Mouse (Mus musculus) MEL (cell line): Measurements from ENCODE around the gene Vmn1r181. TPM values are rescaled to one million over a fixed set of nuclear protein-coding genes. Genes with fewer than 3 reads are reported as not detected.
"Not testable (repeated sequence)": the region's sequence is repeated elsewhere in the genome, so short reads cannot be mapped to it uniquely, and the experiment has no call there.

Experiments used
- DNase-seq: peaks from one replicate; pipeline ENCODE4 v3.0.0; 2011; ENCODE audit warnings: low read depth, low spot score
- H3K27ac ChIP-seq: 2 replicates; pipeline ENCODE4 v1.5.1; 2012; ENCODE audit warnings: low read depth, mild to moderate bottlenecking, control low read depth, low read length, moderate library complexity; ENCODE audit not compliant: control insufficient read depth
- H3K27me3 ChIP-seq, 2 experiments: fragments of 150-350 bp in 1 of 2; sonication (generic) in 1 of 2; 2 replicates each; pipeline ENCODE4 v1.6.1; 2012; ENCODE audit warnings: low read length in 2 of 2, mild to moderate bottlenecking in 2 of 2, improper control_type of control experiment in 1 of 2, moderate library complexity in 1 of 2; ENCODE audit not compliant: insufficient read depth in 2 of 2, control insufficient read depth in 1 of 2
- H3K36me3 ChIP-seq, 2 experiments: 2 replicates each; pipeline ENCODE4 v1.6.1; 2012 to 2014; ENCODE audit warnings: low read length in 2 of 2, improper control_type of control experiment in 1 of 2, inconsistent platforms in 1 of 2, mild to moderate bottlenecking in 1 of 2; ENCODE audit not compliant: insufficient read depth in 2 of 2, control insufficient read depth in 1 of 2
- H3K4me1 ChIP-seq, 2 experiments: fragments of 150-350 bp in 1 of 2; sonication (generic) in 1 of 2; 2 replicates each; pipeline ENCODE4 v1.6.1; 2012; ENCODE audit warnings: low read length in 2 of 2, improper control_type of control experiment in 1 of 2, mild to moderate bottlenecking in 1 of 2; ENCODE audit not compliant: insufficient read depth in 2 of 2, control insufficient read depth in 1 of 2
- H3K4me3 ChIP-seq, 2 experiments: fragments of 150-350 bp in 1 of 2; sonication (generic) in 1 of 2; 2 replicates each; pipeline ENCODE4 v1.5.1; 2012; ENCODE audit warnings: low read depth in 2 of 2, low read length in 2 of 2, mild to moderate bottlenecking in 2 of 2, moderate library complexity in 2 of 2, control low read depth in 1 of 2, improper control_type of control experiment in 1 of 2; ENCODE audit not compliant: control insufficient read depth in 1 of 2, insufficient read depth in 1 of 2
- H3K79me2 ChIP-seq: 2 replicates; pipeline ENCODE4 v1.6.1; 2012; ENCODE audit warnings: mild to moderate bottlenecking, low read length, moderate library complexity; ENCODE audit not compliant: control insufficient read depth, poor library complexity, insufficient read depth
- H3K9ac ChIP-seq: 2 replicates; pipeline ENCODE4 v1.6.1; 2012; ENCODE audit warnings: low read depth, mild to moderate bottlenecking, control low read depth, low read length, moderate library complexity; ENCODE audit not compliant: control insufficient read depth, poor library complexity, severe bottlenecking
- H3K9me3 ChIP-seq: fragments of 150-350 bp; sonication (generic); replicated peaks from 2 replicates; pipeline ENCODE4 v1.6.1; 2012; ENCODE audit warnings: mild to moderate bottlenecking, low read length, improper control_type of control experiment, moderate library complexity; ENCODE audit not compliant: insufficient read depth
- BHLHE40 ChIP-seq: IDR thresholded peaks from 2 replicates; pipeline ENCODE4 v1.6.1; 2012; ENCODE audit warnings: low read depth, mild to moderate bottlenecking, inconsistent platforms, low read length, improper control_type of control experiment, borderline replicate concordance
- CHD2 ChIP-seq: IDR thresholded peaks from 2 replicates; pipeline ENCODE4 v1.6.1; 2011; ENCODE audit warnings: low read length, improper control_type of control experiment
- CTCF ChIP-seq, 3 experiments: IDR thresholded peaks in 2 of 3; conservative IDR thresholded peaks in 1 of 3; 2 replicates each; pipeline ENCODE4 v1.5.1; 2011 to 2012; ENCODE audit warnings: low read length in 3 of 3, low read depth in 2 of 3, mild to moderate bottlenecking in 2 of 3, improper control_type of control experiment in 1 of 3, inconsistent platforms in 1 of 3, mixed read lengths in 1 of 3, moderate library complexity in 1 of 3; ENCODE audit not compliant: control insufficient read depth in 1 of 3, insufficient read depth in 1 of 3, poor library complexity in 1 of 3, severe bottlenecking in 1 of 3
- ELF1 ChIP-seq: IDR thresholded peaks from 2 replicates; pipeline ENCODE4 v1.6.1; 2014; ENCODE audit warnings: low read depth, mild to moderate bottlenecking, inconsistent platforms, low read length, improper control_type of control experiment, moderate library complexity
- EP300 ChIP-seq, 2 experiments: IDR thresholded peaks; 2 replicates each; pipeline ENCODE4 v1.6.1; 2011; ENCODE audit warnings: improper control_type of control experiment in 2 of 2, low read length in 2 of 2, low read depth in 1 of 2, mild to moderate bottlenecking in 1 of 2
- GABPA ChIP-seq: IDR thresholded peaks from 2 replicates; pipeline ENCODE4 v1.6.1; 2012; ENCODE audit warnings: low read depth, mild to moderate bottlenecking, inconsistent platforms, low read length, improper control_type of control experiment, moderate library complexity
- GATA1 ChIP-seq: IDR thresholded peaks from 2 replicates; pipeline ENCODE4 v1.6.1; 2011; ENCODE audit warnings: low read depth, low read length, improper control_type of control experiment
- HCFC1 ChIP-seq: IDR thresholded peaks from 2 replicates; pipeline ENCODE4 v1.6.1; 2012; ENCODE audit warnings: low read depth, mild to moderate bottlenecking, inconsistent platforms, low read length, improper control_type of control experiment, moderate library complexity
- MAFK ChIP-seq: IDR thresholded peaks from 2 replicates; pipeline ENCODE4 v1.6.1; 2011; ENCODE audit warnings: low read depth, mild to moderate bottlenecking, low read length, improper control_type of control experiment, borderline replicate concordance
- MAX ChIP-seq: IDR thresholded peaks from 2 replicates; pipeline ENCODE4 v1.6.1; 2011; ENCODE audit warnings: low read length, improper control_type of control experiment
- MYC ChIP-seq: IDR thresholded peaks from 2 replicates; pipeline ENCODE4 v1.6.1; 2011; ENCODE audit warnings: low read depth, mild to moderate bottlenecking, low read length, improper control_type of control experiment, moderate library complexity
- NRF1 ChIP-seq: IDR thresholded peaks from 2 replicates; pipeline ENCODE4 v1.6.1; 2014; ENCODE audit warnings: low read depth, mild to moderate bottlenecking, inconsistent platforms, low read length, improper control_type of control experiment, moderate library complexity; ENCODE audit not compliant: poor library complexity, insufficient read depth, severe bottlenecking
- POLR2AphosphoS5 ChIP-seq: IDR thresholded peaks from 2 replicates; pipeline ENCODE4 v1.6.1; 2012; ENCODE audit warnings: low read depth, borderline replicate concordance, mild to moderate bottlenecking, inconsistent platforms, low read length, moderate library complexity, mixed read lengths
- RAD21 ChIP-seq: IDR thresholded peaks from 2 replicates; pipeline ENCODE4 v1.6.1; 2011; ENCODE audit warnings: mild to moderate bottlenecking, low read depth, low read length, improper control_type of control experiment
- SIN3A ChIP-seq: IDR thresholded peaks from 2 replicates; pipeline ENCODE4 v1.6.1; 2012; ENCODE audit warnings: low read length, improper control_type of control experiment, inconsistent platforms
- SMC3 ChIP-seq: IDR thresholded peaks from 2 replicates; pipeline ENCODE4 v1.6.1; 2011; ENCODE audit warnings: low read depth, low read length, improper control_type of control experiment
- TBP ChIP-seq: IDR thresholded peaks from 2 replicates; pipeline ENCODE4 v1.8.0; 2011; ENCODE audit warnings: low read depth, low read length, improper control_type of control experiment
- USF1 ChIP-seq: IDR thresholded peaks from 2 replicates; pipeline ENCODE4 v1.6.1; 2014; ENCODE audit warnings: low read depth, mild to moderate bottlenecking, inconsistent platforms, low read length, improper control_type of control experiment, moderate library complexity
- polyA plus RNA-seq, 2 experiments: library from polyadenylated mRNA; stranded (reverse) in 1 of 2; unstranded in 1 of 2; fragments of >175 nt in 1 of 2; fragments of >200 nt in 1 of 2; gene quantifications; 2 replicates each; pipeline versions ENCODE4 v1.2.1 to v1.2.4; 2012; ENCODE audit warnings: low replicate concordance in 2 of 2, low read depth in 1 of 2; ENCODE audit not compliant: insufficient read length in 2 of 2, insufficient read depth in 1 of 2, missing spikeins in 1 of 2
- total RNA-seq: library from RNA; depleted of rRNA; stranded (reverse); fragments of 300-350 nt; gene quantifications from 2 replicates; pipeline ENCODE4 v1.2.3, GENCODE M21; 2012; rRNA removed

The Vmn1r181 gene
- not detected in 2 replicates for total RNA-seq
- polyA plus RNA-seq = not detected

GRCm38 (mm10) chr7:23974315-23974714 is at the start of gene Vmn1r181:
Vmn1r181 (plus strand) TSS chr7:23974615.
- not testable (repeated sequence) for H3K4me3 ChIP-seq, H3K36me3 ChIP-seq, H3K27ac ChIP-seq, H3K27me3 ChIP-seq, H3K9ac ChIP-seq, H3K4me1 ChIP-seq, DNase-seq, H3K9me3 ChIP-seq, H3K79me2 ChIP-seq

- Histone ChIP-seq H3K79me2 (no peaks in the 10 kb centered on the region), H3K9ac (no peak within 1 kb of the TSS), H3K9me3 (no peaks in the 10 kb centered on the region), H3K4me1 (no peaks in the 10 kb centered on the region), H3K27me3 (no peaks in the 10 kb centered on the region), H3K36me3 (no peaks in the 10 kb centered on the region), H3K4me3 (no peak within 1 kb of the TSS), H3K27ac (no peak within 1 kb of the TSS)
- no peak for TF ChIP-seq BHLHE40
- TF ChIP-seq NRF1 = no peak
- no peak for TF ChIP-seq CTCF (IDR thresholded peaks at IDR 0.05 in 2 of 3, conservative IDR thresholded peaks at IDR 0.05 in 1 of 3; ENCODE audit: control insufficient read depth in 1 of 3, insufficient read depth in 1 of 3, low read depth in 2 of 3, low read length in 3 of 3, poor library complexity in 1 of 3, severe bottlenecking in 1 of 3)
- no peak for TF ChIP-seq TBP
- no peak for TF ChIP-seq RAD21
- TF ChIP-seq MYC = no peak
- no peak for TF ChIP-seq ELF1
- no peak for TF ChIP-seq POLR2AphosphoS5
- TF ChIP-seq CHD2 = no peak
- no peak for DNase-seq
These were observed 47.7 kb upstream of the Vmn1r181 start, which contains the start of gene Vmn1r179 for GRCm38 (mm10) chr7:23926678-23927077. Vmn1r179 (plus strand) TSS chr7:23926978.

GRCm38 (mm10) chr7:23950332-23950731 is 24.1 kb upstream of the Vmn1r181 start, which contains the start of gene Vmn1r180:
Vmn1r180 (plus strand) TSS chr7:23950632.
- TF ChIP-seq USF1 (no peak), RAD21 (no peak), MYC (no peak), SMC3 (no peak), TBP (no peak), MAX (no peak), POLR2AphosphoS5 (no peak), GATA1 (no peak), BHLHE40 (no peak), GABPA (no peak), CTCF (IDR thresholded peaks at IDR 0.05 in 2 of 3, conservative IDR thresholded peaks at IDR 0.05 in 1 of 3; ENCODE audit: control insufficient read depth in 1 of 3, insufficient read depth in 1 of 3, low read depth in 2 of 3, low read length in 3 of 3, poor library complexity in 1 of 3, severe bottlenecking in 1 of 3) (no peak), HCFC1 (no peak), SIN3A (no peak), EP300 (IDR thresholded peaks at IDR 0.05; ENCODE audit: low read depth in 1 of 2, low read length in 2 of 2) (no peak), MAFK (no peak)
- Histone ChIP-seq H3K4me3 (no peak within 1 kb of the TSS), H3K27ac (no peak within 1 kb of the TSS), H3K9me3 (no peaks in the 10 kb centered on the region), H3K79me2 (no peaks in the 10 kb centered on the region), H3K27me3 (no peaks in the 10 kb centered on the region), H3K9ac (no peak within 1 kb of the TSS), H3K4me1 (no peaks in the 10 kb centered on the region), H3K36me3 (no peaks in the 10 kb centered on the region)
- DNase-seq = no peak
